Mouse (Mus musculus): Measurements from ENCODE around the gene Crb2. TPM values are rescaled to one million over a fixed set of nuclear protein-coding genes. Genes with fewer than 3 reads are reported as not detected.

Crb2 gene
- polyA plus RNA-seq, 1 experiment: 0.01 TPM

GRCm38 (mm10) chr2:37776611-37777411 lies 762 bp downstream of the Crb2 start:
- Histone ChIP-seq H3K79me2 (ENCODE audit: control insufficient read depth, insufficient read depth) (no peaks in the 10 kb centered on the region), H3K27me3 (ENCODE audit: control insufficient read depth, insufficient read depth, insufficient read length) (peaks cover 19% of the 10 kb centered on the region), H3K79me3 (ENCODE audit: low read depth) (no peaks in the 10 kb centered on the region), H3K4me3 (ENCODE audit: insufficient read depth, poor library complexity, severe bottlenecking) (no peak overlapping the region), H3ac (ENCODE audit: control insufficient read depth, insufficient read length, low read depth) (no peak overlapping the region), H3K36me3 (ENCODE audit: control insufficient read depth, insufficient read depth) (no peaks in the 10 kb centered on the region)
- TF ChIP-seq MYOG (IDR thresholded peaks at IDR 0.05; ENCODE audit: control insufficient read depth, extremely low read depth, insufficient read length) (no peak), USF1 (IDR thresholded peaks at IDR 0.05; ENCODE audit: low read depth) (no peak), CEBPB (IDR thresholded peaks at IDR 0.05; ENCODE audit: low read depth) (no peak), MAX (IDR thresholded peaks at IDR 0.05) (no peak), CTCF (IDR thresholded peaks at IDR 0.05; ENCODE audit: control insufficient read depth, insufficient read depth, insufficient read length) (no peak), FOSL1 (IDR thresholded peaks at IDR 0.05; ENCODE audit: insufficient read depth, low read length, poor library complexity, severe bottlenecking) (no peak), MYOD1 (IDR thresholded peaks at IDR 0.05; ENCODE audit: control insufficient read depth, insufficient read length, low read depth) (no peak)

GRCm38 (mm10) chr2:37777958-37778720 lies 2.1 kb downstream of the Crb2 start:
- TF ChIP-seq MAX (IDR thresholded peaks at IDR 0.05): no peak
- no peak for TF ChIP-seq CEBPB (IDR thresholded peaks at IDR 0.05; ENCODE audit: low read depth)
- TF ChIP-seq MYOD1 (IDR thresholded peaks at IDR 0.05; ENCODE audit: control insufficient read depth, insufficient read length, low read depth): no peak
- no peak for TF ChIP-seq FOSL1 (IDR thresholded peaks at IDR 0.05; ENCODE audit: insufficient read depth, low read length, poor library complexity, severe bottlenecking)
- TF ChIP-seq MYOG (IDR thresholded peaks at IDR 0.05; ENCODE audit: control insufficient read depth, extremely low read depth, insufficient read length): no peak
- TF ChIP-seq USF1 (IDR thresholded peaks at IDR 0.05; ENCODE audit: low read depth): no peak
- TF ChIP-seq CTCF (IDR thresholded peaks at IDR 0.05; ENCODE audit: control insufficient read depth, insufficient read depth, insufficient read length): no peak
- no peaks in the 10 kb centered on the region for H3K79me2 ChIP-seq (ENCODE audit: control insufficient read depth, insufficient read depth)
- peaks cover 19% of the 10 kb centered on the region for H3K27me3 ChIP-seq (ENCODE audit: control insufficient read depth, insufficient read depth, insufficient read length)
- no peak overlapping the region for H3ac ChIP-seq (ENCODE audit: control insufficient read depth, insufficient read length, low read depth)
- no peak overlapping the region for H3K4me3 ChIP-seq (ENCODE audit: insufficient read depth, poor library complexity, severe bottlenecking)
- H3K79me3 ChIP-seq (ENCODE audit: low read depth): no peaks in the 10 kb centered on the region
- no peaks in the 10 kb centered on the region for H3K36me3 ChIP-seq (ENCODE audit: control insufficient read depth, insufficient read depth)

- no peaks in the 10 kb centered on the region for H3K36me3 ChIP-seq (ENCODE audit: control insufficient read depth, insufficient read depth)
- no peak overlapping the region for H3K4me3 ChIP-seq (ENCODE audit: insufficient read depth, poor library complexity, severe bottlenecking)
- peaks cover 19% of the 10 kb centered on the region for H3K27me3 ChIP-seq (ENCODE audit: control insufficient read depth, insufficient read depth, insufficient read length)
- no peak for TF ChIP-seq FOSL1 (IDR thresholded peaks at IDR 0.05; ENCODE audit: insufficient read depth, low read length, poor library complexity, severe bottlenecking)
- TF ChIP-seq MYOG (IDR thresholded peaks at IDR 0.05; ENCODE audit: control insufficient read depth, extremely low read depth, insufficient read length): no peak
- TF ChIP-seq CTCF (IDR thresholded peaks at IDR 0.05; ENCODE audit: control insufficient read depth, insufficient read depth, insufficient read length): no peak
- TF ChIP-seq MAX (IDR thresholded peaks at IDR 0.05): no peak
- no peak for TF ChIP-seq USF1 (IDR thresholded peaks at IDR 0.05; ENCODE audit: low read depth)
- TF ChIP-seq MYOD1 (IDR thresholded peaks at IDR 0.05; ENCODE audit: control insufficient read depth, insufficient read length, low read depth): no peak
- TF ChIP-seq CEBPB (IDR thresholded peaks at IDR 0.05; ENCODE audit: low read depth): no peak
- no peaks in the 10 kb centered on the region for H3K79me3 ChIP-seq (ENCODE audit: low read depth)
- H3K79me2 ChIP-seq (ENCODE audit: control insufficient read depth, insufficient read depth): no peaks in the 10 kb centered on the region
- no peak overlapping the region for H3ac ChIP-seq (ENCODE audit: control insufficient read depth, insufficient read length, low read depth)
Observed at GRCm38 (mm10) chr2:37780270-37780929, 4.4 kb downstream of the Crb2 start.

GRCm38 (mm10) chr2:37781421-37781820 lies 5.4 kb downstream of the Crb2 start:
- no peak overlapping the region for H3ac ChIP-seq (ENCODE audit: control insufficient read depth, insufficient read length, low read depth)
- H3K79me3 ChIP-seq (ENCODE audit: low read depth): no peaks in the 10 kb centered on the region
- H3K4me3 ChIP-seq (ENCODE audit: insufficient read depth, poor library complexity, severe bottlenecking): no peak overlapping the region
- no peaks in the 10 kb centered on the region for H3K36me3 ChIP-seq (ENCODE audit: control insufficient read depth, insufficient read depth)
- no peaks in the 10 kb centered on the region for H3K79me2 ChIP-seq (ENCODE audit: control insufficient read depth, insufficient read depth)
- TF ChIP-seq MAX (IDR thresholded peaks at IDR 0.05): no peak
- no peak for TF ChIP-seq MYOG (IDR thresholded peaks at IDR 0.05; ENCODE audit: control insufficient read depth, extremely low read depth, insufficient read length)
- no peak for TF ChIP-seq CEBPB (IDR thresholded peaks at IDR 0.05; ENCODE audit: low read depth)
- H3K27me3 ChIP-seq (ENCODE audit: control insufficient read depth, insufficient read depth, insufficient read length): peaks cover 12% of the 10 kb centered on the region

- no peak overlapping the region for H3K4me3 ChIP-seq (ENCODE audit: insufficient read depth, poor library complexity, severe bottlenecking)
- no peaks in the 10 kb centered on the region for H3K79me3 ChIP-seq (ENCODE audit: low read depth)
- no peaks in the 10 kb centered on the region for H3K36me3 ChIP-seq (ENCODE audit: control insufficient read depth, insufficient read depth)
- H3K27me3 ChIP-seq (ENCODE audit: control insufficient read depth, insufficient read depth, insufficient read length): peaks cover 7% of the 10 kb centered on the region
- no peak overlapping the region for H3ac ChIP-seq (ENCODE audit: control insufficient read depth, insufficient read length, low read depth)
- no peaks in the 10 kb centered on the region for H3K79me2 ChIP-seq (ENCODE audit: control insufficient read depth, insufficient read depth)
- no peak for TF ChIP-seq MAX (IDR thresholded peaks at IDR 0.05)
- TF ChIP-seq CEBPB (IDR thresholded peaks at IDR 0.05; ENCODE audit: low read depth): no peak
- TF ChIP-seq MYOD1 (IDR thresholded peaks at IDR 0.05; ENCODE audit: control insufficient read depth, insufficient read length, low read depth): no peak
- TF ChIP-seq MYOG (IDR thresholded peaks at IDR 0.05; ENCODE audit: control insufficient read depth, extremely low read depth, insufficient read length): no peak
- no peak for TF ChIP-seq USF1 (IDR thresholded peaks at IDR 0.05; ENCODE audit: low read depth)
Observed at GRCm38 (mm10) chr2:37782002-37782401, 6.0 kb downstream of the Crb2 start.

Data from C2C12 (cell line).